ENCODE assay signal across 9 mouse cellular contexts in genomic region chr9:14390278-14390677, GRCm38 (mm10). TPM values are rescaled to one million over a fixed set of nuclear protein-coding genes. Genes with fewer than 3 reads are reported as not detected.
DNase-seq lines count a peak whose midpoint lies in the region; ATAC-seq and TF ChIP-seq lines count a peak whose summit lies in the region.
"Had no signal": no experiment of that assay in that cellular context is flagged by ENCODE, and none has a peak within 500 bp of the region (broad histone marks: within the 10 kb centered on the region; RNA-seq: fewer than 3 reads in every experiment).

No protein-coding gene starts in this region.

- intact Hi-C loops in gastrocnemius, postnatal 36 days (cut with DNase I), result loop anchor here (5.0 kb wide), 1 partner anchor 97 kb away; no protein-coding TSS in a partner anchor

- no peaks in the 10 kb centered on the region for H3K79me2 ChIP-seq in MEL (ENCODE audit: control insufficient read depth, insufficient read depth, low read length, poor library complexity)

- no peaks in the 10 kb centered on the region for H3K36me3 ChIP-seq in kidney, postnatal 0 days (ENCODE audit: insufficient read depth, low read length)
- peaks cover 0 to 46% of the 10 kb centered on the region in 2 experiments; a peak in 2 of 4 replicates for H3K36me3 ChIP-seq in MEL (ENCODE audit: control insufficient read depth in 1 of 2, insufficient read depth in 2 of 2, low read length in 2 of 2)
- H3K36me3 ChIP-seq in lung, embryonic 14.5 days (ENCODE audit: insufficient read depth), result no peaks in the 10 kb centered on the region

- no peak for TF ChIP-seq EP300 in MEL (IDR thresholded peaks at IDR 0.05; ENCODE audit: low read depth in 1 of 2, low read length in 2 of 2)

- peak; percentile 55 for TF ChIP-seq RAD21 in MEL (IDR thresholded peaks at IDR 0.05; ENCODE audit: low read depth, low read length)

- no peaks in the 10 kb centered on the region for H3K9me3 ChIP-seq in kidney, postnatal 0 days (replicated peaks; ENCODE audit: low read length)
- H3K9me3 ChIP-seq in MEL (replicated peaks; ENCODE audit: insufficient read depth, low read length), result no peaks in the 10 kb centered on the region
- no peaks in the 10 kb centered on the region for H3K9me3 ChIP-seq in lung, embryonic 14.5 days (ENCODE audit: low read depth, low read length)

- no peak overlapping the region for H3K4me2 ChIP-seq in kidney, postnatal 0 days (ENCODE audit: low read length)
- H3K4me2 ChIP-seq in lung, embryonic 14.5 days, result no peak overlapping the region

- no peak for TF ChIP-seq POLR2A in MEL (IDR thresholded peaks at IDR 0.05; ENCODE audit: control insufficient read depth in 1 of 2, insufficient read depth in 1 of 2, low read depth in 1 of 2, low read length in 2 of 2, poor library complexity in 1 of 2)

- WGBS in kidney, postnatal 0 days, result 95% methylated on average over 1 of the region's 1 CpGs
- 85% methylated on average over 1 of the region's 1 CpGs for WGBS in lung, embryonic 14.5 days

- ATAC-seq in kidney, postnatal 0 days (replicated peaks; ENCODE audit: low FRiP score, low read depth), result no peak
- no peak for ATAC-seq in lung, embryonic 14.5 days (ENCODE audit: insufficient read depth)

- peak; percentile 47 for TF ChIP-seq CTCF in kidney, postnatal 0 days (IDR thresholded peaks at IDR 0.05; ENCODE audit: low read depth)
- TF ChIP-seq CTCF in MEL (IDR thresholded peaks at IDR 0.05 in 2 of 3, conservative IDR thresholded peaks at IDR 0.05 in 1 of 3; ENCODE audit: control insufficient read depth in 1 of 3, insufficient read depth in 1 of 3, low read depth in 2 of 3, low read length in 3 of 3, poor library complexity in 1 of 3, severe bottlenecking in 1 of 3), result peak; percentile 67 to 99 (median 90)
- TF ChIP-seq CTCF in lung, embryonic 14.5 days (IDR thresholded peaks at IDR 0.05; ENCODE audit: low read depth), result peak; percentile 59

- H3K4me3 ChIP-seq in kidney, postnatal 0 days (replicated peaks; ENCODE audit: low read depth, low read length), result no peak overlapping the region
- H3K4me3 ChIP-seq in MEL (ENCODE audit: control insufficient read depth in 1 of 2, insufficient read depth in 1 of 2, low read depth in 2 of 2, low read length in 2 of 2), result no peak overlapping the region
- no peak overlapping the region for H3K4me3 ChIP-seq in lung, embryonic 14.5 days (ENCODE audit: low read depth, low read length)

- H3K27ac ChIP-seq in kidney, postnatal 0 days, result no peak overlapping the region
- H3K27ac ChIP-seq in MEL (ENCODE audit: control insufficient read depth, low read depth, low read length), result no peak overlapping the region
- no peak overlapping the region for H3K27ac ChIP-seq in lung, embryonic 14.5 days (ENCODE audit: low read depth)
- H3K27ac ChIP-seq: macrophage had no signal

- H3K9ac ChIP-seq in kidney, postnatal 0 days (ENCODE audit: low read depth, low read length), result no peak overlapping the region
- no peak overlapping the region for H3K9ac ChIP-seq in MEL (ENCODE audit: control insufficient read depth, low read depth, low read length, poor library complexity, severe bottlenecking)
- no peak overlapping the region for H3K9ac ChIP-seq in lung, embryonic 14.5 days

- DNase-seq in adrenal gland, adult 2 months, result peak; percentile 39
- DNase-seq in adrenal gland, adult 8-10 months, result no peak
- no peak for DNase-seq in kidney, postnatal 0 days (ENCODE audit: low spot score)
- no peak for DNase-seq in kidney, adult 11 months
- DNase-seq in MEL (ENCODE audit: low read depth, low spot score), result peak; percentile 86
- DNase-seq in lung, embryonic 14.5 days, result peak; percentile 26
- no peak for DNase-seq in c-Kit-positive CD71-positive TER-119-positive erythroid progenitor cells, embryonic 14.5 days (ENCODE audit: low spot score)
- DNase-seq in gastrocnemius, postnatal 36 days, result no peak

- no peaks in the 10 kb centered on the region for H3K27me3 ChIP-seq in kidney, postnatal 0 days (ENCODE audit: insufficient read depth, low read length)
- H3K27me3 ChIP-seq in MEL (ENCODE audit: control insufficient read depth in 1 of 2, insufficient read depth in 2 of 2, low read length in 2 of 2), result no peaks in the 10 kb centered on the region
- no peaks in the 10 kb centered on the region for H3K27me3 ChIP-seq in lung, embryonic 14.5 days (ENCODE audit: insufficient read depth, low read length)

- no peaks in the 10 kb centered on the region for H3K4me1 ChIP-seq in kidney, postnatal 0 days (replicated peaks; ENCODE audit: insufficient read depth, low read length)
- peaks cover 31 to 44% of the 10 kb centered on the region in 2 experiments for H3K4me1 ChIP-seq in MEL (ENCODE audit: control insufficient read depth in 1 of 2, insufficient read depth in 2 of 2, low read length in 2 of 2)
- no peaks in the 10 kb centered on the region for H3K4me1 ChIP-seq in lung, embryonic 14.5 days (ENCODE audit: insufficient read depth)

TF ChIP-seq in MEL, 35 proteins besides CTCF, POLR2A, EP300 and RAD21:
- TF ChIP-seq SMC3 (IDR thresholded peaks at IDR 0.05; ENCODE audit: low read depth, low read length), result peak; percentile 69
- no peak for TF ChIP-seq NELFE (IDR thresholded peaks at IDR 0.05; ENCODE audit: low read depth, low read length)
- TF ChIP-seq ZC3H11A (IDR thresholded peaks at IDR 0.05; ENCODE audit: low read depth, low read length), result peak; percentile 18; the same call in 1 of the 2 replicates
- 0 out of 2 replicates have a peak, but pooled peaks have one; percentile 22 for TF ChIP-seq HCFC1 (IDR thresholded peaks at IDR 0.05; ENCODE audit: low read depth, low read length)
- TF ChIP-seq TCF12 (IDR thresholded peaks at IDR 0.05; ENCODE audit: low read depth, low read length), result no peak
- peak; percentile 20; the same call in 1 of the 2 replicates for TF ChIP-seq JUND (IDR thresholded peaks at IDR 0.05; ENCODE audit: low read depth, low read length)
TF ChIP-seq in MEL: peak in this region for 4.

RNA-seq across cellular contexts. Expression of gene Endod1, which starts 9.0 kb away (rescaled TPM):
- 10 to 100 TPM; 15.0 to 18.9 TPM for total RNA-seq in adrenal gland, adult 2 months (2021)
- polyA plus RNA-seq in adrenal gland, adult 2 months (2012; rRNA removed), result 29.0 and 32.5 TPM in 2 replicates
- 10 to 100 TPM; 13.3 to 20.5 (median 15.6) TPM for total RNA-seq in adrenal gland, adult 8-10 months (2022)
- 18.3 and 19.3 TPM in 2 replicates for polyA plus RNA-seq in kidney, postnatal 0 days (2015; fragmentation: Nextera tagmentation; extraction: Ambion mirVana)
- 20.4 and 33.7 TPM in 2 replicates for total RNA-seq in MEL (2012; rRNA removed)
- polyA plus RNA-seq in MEL (2012; ENCODE audit: insufficient read depth in 1 of 2, insufficient read length in 2 of 2, low read depth in 1 of 2, low replicate concordance in 2 of 2, missing spikeins in 1 of 2), result 10 to 100 TPM in 1 of 2 experiments, not detected in 1; 31.1 TPM
- 18.9 and 20.6 TPM in 2 replicates for polyA plus RNA-seq in lung, embryonic 14.5 days (2014; fragmentation: Nextera tagmentation; extraction: Ambion mirVana)
- 1 to 10 TPM; 3.0 to 4.8 TPM for total RNA-seq in gastrocnemius, postnatal 36 days (2021)

Comparison
In these comparisons a context has a peak if more than half of its experiments do, and no peak if none do; other contexts are left out.
1. DNase-seq: peak in adrenal gland, adult 2 months (single experiment), MEL (single experiment) and lung, embryonic 14.5 days (single experiment); none in adrenal gland, adult 8-10 months (single experiment), kidney, postnatal 0 days (single experiment), kidney, adult 11 months (single experiment), c-Kit-positive CD71-positive TER-119-positive erythroid progenitor cells, embryonic 14.5 days (single experiment) and gastrocnemius, postnatal 36 days (0 of 2).
2. Peak in every context shown above with its lines, with median percentiles within 50 percentile points of each other: CTCF ChIP-seq.